Mouse (Mus musculus): ENCODE data around the gene Gm10271. TPM values are rescaled to one million over a fixed set of nuclear protein-coding genes. Genes with fewer than 3 reads are reported as not detected.

Gm10271 gene
- polyA plus RNA-seq (2014; fragmentation: Nextera tagmentation; extraction: Ambion mirVana): not detected in 2 replicates

GRCm38 (mm10) chr10:116972509-116972908, at the start of gene Gm10271:
Gm10271 (minus strand) TSS chr10:116972609.
- Histone ChIP-seq H3K4me1 (ENCODE audit: control insufficient read depth, insufficient read depth, low read length) (no peaks in the 10 kb centered on the region), H3K9me3 (ENCODE audit: control insufficient read depth, low read depth, low read length) (no peaks in the 10 kb centered on the region), H3K4me3 (ENCODE audit: low read depth, low read length) (no peak within 1 kb of the TSS), H3K36me3 (ENCODE audit: control insufficient read depth, insufficient read depth, low read length) (no peaks in the 10 kb centered on the region), H3K27ac (ENCODE audit: low read length) (no peak within 1 kb of the TSS), H3K27me3 (ENCODE audit: control insufficient read depth, insufficient read depth, low read length) (no peaks in the 10 kb centered on the region), H3K4me2 (replicated peaks; ENCODE audit: low read depth, low read length) (no peak within 1 kb of the TSS), H3K9ac (replicated peaks; ENCODE audit: low read depth, low read length) (no peak within 1 kb of the TSS)
- 96% methylated on average over 6 of the region's 6 CpGs for WGBS
- ATAC-seq (ENCODE audit: insufficient number of reproducible peaks, insufficient read depth, low FRiP score, low read depth): no peak

DNA sequence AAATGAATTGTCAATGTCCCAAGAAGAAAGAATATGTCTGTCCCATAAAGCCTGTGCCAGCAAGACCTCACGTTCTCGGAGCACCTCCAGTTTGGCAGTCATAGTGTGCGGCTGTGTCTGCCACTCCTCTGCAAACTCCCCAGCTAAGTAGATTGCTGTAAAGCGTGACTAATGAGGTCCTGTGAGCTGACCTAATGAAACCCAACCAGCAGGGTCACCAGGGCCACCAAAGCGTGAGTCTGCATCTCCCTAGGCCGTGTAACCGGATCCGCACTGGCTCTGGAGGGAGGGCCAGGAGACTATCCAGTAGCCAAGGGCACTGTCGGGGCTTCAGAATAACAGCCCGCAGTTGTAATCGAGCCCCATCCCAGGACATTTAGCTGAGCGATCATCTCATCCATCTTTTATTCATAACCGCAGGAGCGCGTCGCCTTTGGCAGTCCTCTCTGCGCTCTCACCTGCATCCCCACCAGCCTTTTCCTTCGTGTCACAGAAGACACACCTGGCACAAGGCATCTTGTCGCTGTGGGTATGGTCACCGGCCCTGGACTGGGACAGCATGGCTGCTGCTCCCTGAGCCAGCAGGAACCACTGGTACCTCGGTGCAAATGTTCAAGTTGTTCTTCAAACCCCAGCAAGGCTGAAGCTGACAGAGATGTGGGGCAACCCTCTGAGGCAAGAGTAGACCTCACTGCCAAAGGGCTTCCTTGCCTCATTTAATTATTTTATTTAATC, 48.8 kb upstream of the Gm10271 start:
- Histone ChIP-seq H3K27ac (ENCODE audit: low read length) (no peak overlapping the region), H3K9me3 (ENCODE audit: control insufficient read depth, low read depth, low read length) (no peaks in the 10 kb centered on the region), H3K27me3 (ENCODE audit: control insufficient read depth, insufficient read depth, low read length) (0 out of 2 replicates have a peak, but pooled peaks cover 5% of the 10 kb centered on the region), H3K4me2 (replicated peaks; ENCODE audit: low read depth, low read length) (no peak overlapping the region), H3K4me3 (ENCODE audit: low read depth, low read length) (no peak overlapping the region), H3K9ac (replicated peaks; ENCODE audit: low read depth, low read length) (no peak overlapping the region), H3K36me3 (ENCODE audit: control insufficient read depth, insufficient read depth, low read length) (no peaks in the 10 kb centered on the region), H3K4me1 (ENCODE audit: control insufficient read depth, insufficient read depth, low read length) (no peaks in the 10 kb centered on the region)
- no peak for ATAC-seq (ENCODE audit: insufficient number of reproducible peaks, insufficient read depth, low FRiP score, low read depth)
- 21% methylated on average over 21 of the region's 21 CpGs for WGBS

- 70% methylated on average over 7 of the region's 7 CpGs for WGBS
- no peak overlapping the region for H3K9ac ChIP-seq (replicated peaks; ENCODE audit: low read depth, low read length)
- H3K4me1 ChIP-seq (ENCODE audit: control insufficient read depth, insufficient read depth, low read length): peaks cover 3% of the 10 kb centered on the region; the same call in 1 of the 2 replicates
- H3K27me3 ChIP-seq (ENCODE audit: control insufficient read depth, insufficient read depth, low read length): no peaks in the 10 kb centered on the region
- no peaks in the 10 kb centered on the region for H3K36me3 ChIP-seq (ENCODE audit: control insufficient read depth, insufficient read depth, low read length)
- ATAC-seq (ENCODE audit: insufficient number of reproducible peaks, insufficient read depth, low FRiP score, low read depth): no peak
- no peak overlapping the region for H3K4me3 ChIP-seq (ENCODE audit: low read depth, low read length)
- H3K4me2 ChIP-seq (replicated peaks; ENCODE audit: low read depth, low read length): no peak overlapping the region
- H3K27ac ChIP-seq (ENCODE audit: low read length): no peak overlapping the region
- no peaks in the 10 kb centered on the region for H3K9me3 ChIP-seq (ENCODE audit: control insufficient read depth, low read depth, low read length)
These were observed 46.0 kb upstream of the Gm10271 start for GRCm38 (mm10) chr10:117018281-117018840.

DNA sequence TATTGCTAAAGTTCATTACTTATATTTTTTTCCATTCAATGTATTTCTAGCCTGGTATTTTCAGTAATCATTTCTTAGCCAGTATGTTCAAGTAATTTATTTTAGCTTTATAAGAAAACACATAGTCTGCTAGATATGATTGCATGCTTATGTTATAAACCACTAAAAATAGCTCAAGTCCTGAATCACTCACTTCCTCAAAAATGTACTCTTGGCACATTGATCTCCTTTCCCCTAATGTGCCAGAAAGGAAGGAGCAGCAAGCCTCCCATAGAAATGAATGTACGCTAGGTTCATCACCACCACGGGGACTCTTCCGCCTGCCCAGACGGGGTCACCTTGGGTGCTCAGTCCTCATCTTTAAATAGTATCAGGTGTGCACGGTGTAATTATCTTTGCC, 42.2 kb upstream of the Gm10271 start:
- Histone ChIP-seq H3K4me3 (ENCODE audit: low read depth, low read length) (no peak overlapping the region), H3K27me3 (ENCODE audit: control insufficient read depth, insufficient read depth, low read length) (no peaks in the 10 kb centered on the region), H3K9ac (replicated peaks; ENCODE audit: low read depth, low read length) (no peak overlapping the region), H3K36me3 (ENCODE audit: control insufficient read depth, insufficient read depth, low read length) (no peaks in the 10 kb centered on the region), H3K9me3 (ENCODE audit: control insufficient read depth, low read depth, low read length) (no peaks in the 10 kb centered on the region), H3K27ac (ENCODE audit: low read length) (no peak overlapping the region), H3K4me1 (ENCODE audit: control insufficient read depth, insufficient read depth, low read length) (peaks cover 3% of the 10 kb centered on the region; the same call in 1 of the 2 replicates), H3K4me2 (replicated peaks; ENCODE audit: low read depth, low read length) (no peak overlapping the region)
- ATAC-seq (ENCODE audit: insufficient number of reproducible peaks, insufficient read depth, low FRiP score, low read depth): peak; percentile 33; the same call in 1 of the 2 replicates
- WGBS: 77% methylated on average over 5 of the region's 5 CpGs

DNA sequence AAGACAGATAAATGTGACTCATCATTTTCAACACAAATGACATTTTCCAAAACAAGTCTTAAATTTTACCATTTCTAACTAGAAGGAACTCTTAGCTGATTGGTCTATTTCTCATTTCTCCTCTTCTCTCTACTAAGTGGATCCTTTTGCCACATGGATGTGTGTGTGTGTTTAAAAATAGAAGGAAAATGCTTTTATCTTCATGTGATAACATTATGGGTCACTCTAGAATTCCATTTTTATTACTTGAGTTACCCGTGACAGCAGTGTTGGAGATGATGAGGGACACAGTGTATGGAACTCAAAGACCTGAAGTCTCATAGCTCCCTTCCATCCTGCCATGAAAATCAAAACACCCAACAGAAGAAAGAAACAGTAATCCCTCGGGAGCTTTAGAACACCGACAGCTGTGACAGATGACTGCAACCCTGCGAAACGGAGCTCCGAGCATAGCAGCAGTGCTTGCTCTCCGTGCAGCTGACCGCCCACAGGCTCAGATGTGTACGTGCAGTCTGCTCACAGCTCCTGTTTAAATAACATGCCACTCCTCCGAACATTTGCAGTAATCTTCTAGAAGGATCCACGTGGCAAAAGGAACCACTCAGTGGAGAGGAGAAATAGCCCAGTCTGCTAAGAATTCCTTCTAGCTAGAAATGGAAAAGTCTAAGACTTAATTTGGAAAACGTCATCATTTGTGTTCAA, 41.4 kb upstream of the Gm10271 start:
- H3K4me2 ChIP-seq (replicated peaks; ENCODE audit: low read depth, low read length): peak overlapping the region; percentile 19; the same call in 1 of the 2 replicates
- no peak overlapping the region for H3K9ac ChIP-seq (replicated peaks; ENCODE audit: low read depth, low read length)
- H3K36me3 ChIP-seq (ENCODE audit: control insufficient read depth, insufficient read depth, low read length): no peaks in the 10 kb centered on the region
- peak; percentile 90 for ATAC-seq (ENCODE audit: insufficient number of reproducible peaks, insufficient read depth, low FRiP score, low read depth)
- H3K27ac ChIP-seq (ENCODE audit: low read length): no peak overlapping the region
- peaks cover 3% of the 10 kb centered on the region; the same call in 1 of the 2 replicates for H3K4me1 ChIP-seq (ENCODE audit: control insufficient read depth, insufficient read depth, low read length)
- no peaks in the 10 kb centered on the region for H3K9me3 ChIP-seq (ENCODE audit: control insufficient read depth, low read depth, low read length)
- WGBS: 6% methylated on average over 12 of the region's 12 CpGs
- no peaks in the 10 kb centered on the region for H3K27me3 ChIP-seq (ENCODE audit: control insufficient read depth, insufficient read depth, low read length)
- no peak overlapping the region for H3K4me3 ChIP-seq (ENCODE audit: low read depth, low read length)

DNA sequence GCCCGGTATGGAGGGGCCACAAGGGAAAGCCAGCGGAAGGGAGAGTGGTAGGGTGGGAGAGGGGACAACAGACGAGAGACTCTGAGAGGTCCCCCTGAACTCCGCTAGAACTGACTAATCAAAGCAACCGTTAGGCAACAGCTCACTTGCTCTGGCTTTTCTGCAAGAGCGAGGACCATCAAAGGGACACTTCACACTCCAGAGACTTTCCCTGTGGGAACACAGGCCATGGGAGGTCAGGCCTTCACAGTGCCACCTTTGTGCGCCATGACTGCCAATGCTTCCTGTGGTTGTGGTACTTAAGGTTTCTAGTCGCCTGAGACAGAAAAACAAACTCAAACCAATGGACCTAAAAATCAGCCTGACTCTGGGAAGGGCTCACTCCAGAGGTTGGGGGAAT, 38.6 kb upstream of the Gm10271 start:
- no peak overlapping the region for H3K4me2 ChIP-seq (replicated peaks; ENCODE audit: low read depth, low read length)
- H3K27ac ChIP-seq (ENCODE audit: low read length): no peak overlapping the region
- no peaks in the 10 kb centered on the region for H3K9me3 ChIP-seq (ENCODE audit: control insufficient read depth, low read depth, low read length)
- WGBS: 75% methylated on average over 8 of the region's 8 CpGs
- no peaks in the 10 kb centered on the region for H3K27me3 ChIP-seq (ENCODE audit: control insufficient read depth, insufficient read depth, low read length)
- H3K9ac ChIP-seq (replicated peaks; ENCODE audit: low read depth, low read length): no peak overlapping the region
- H3K36me3 ChIP-seq (ENCODE audit: control insufficient read depth, insufficient read depth, low read length): no peaks in the 10 kb centered on the region
- no peak for ATAC-seq (ENCODE audit: insufficient number of reproducible peaks, insufficient read depth, low FRiP score, low read depth)
- no peak overlapping the region for H3K4me3 ChIP-seq (ENCODE audit: low read depth, low read length)
- peaks cover 3% of the 10 kb centered on the region; the same call in 1 of the 2 replicates for H3K4me1 ChIP-seq (ENCODE audit: control insufficient read depth, insufficient read depth, low read length)

DNA sequence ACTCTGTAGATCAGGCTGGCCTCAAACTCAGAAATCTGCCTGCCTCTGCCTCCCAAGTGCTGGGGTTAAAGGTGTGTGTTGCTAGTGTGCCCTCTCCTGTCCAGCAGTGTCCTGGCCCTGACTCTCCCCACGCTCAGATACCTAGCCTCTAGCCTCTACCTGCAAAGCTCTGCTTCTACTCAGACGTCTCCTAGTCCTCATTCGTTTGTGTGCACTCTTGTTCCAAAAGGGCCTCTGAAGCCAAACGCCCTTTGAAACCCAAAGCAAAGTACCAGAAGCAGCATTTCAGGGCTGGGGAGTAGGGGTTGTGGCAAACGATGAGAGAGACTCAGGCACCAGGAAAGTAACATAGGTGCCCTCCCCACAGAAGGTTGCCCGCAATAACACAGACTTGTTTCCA, 37.3 kb upstream of the Gm10271 start:
- Histone ChIP-seq H3K4me1 (ENCODE audit: control insufficient read depth, insufficient read depth, low read length) (peaks cover 3% of the 10 kb centered on the region; the same call in 1 of the 2 replicates), H3K4me2 (replicated peaks; ENCODE audit: low read depth, low read length) (no peak overlapping the region), H3K9me3 (ENCODE audit: control insufficient read depth, low read depth, low read length) (no peaks in the 10 kb centered on the region), H3K4me3 (ENCODE audit: low read depth, low read length) (no peak overlapping the region), H3K36me3 (ENCODE audit: control insufficient read depth, insufficient read depth, low read length) (no peaks in the 10 kb centered on the region), H3K27ac (ENCODE audit: low read length) (no peak overlapping the region), H3K9ac (replicated peaks; ENCODE audit: low read depth, low read length) (no peak overlapping the region), H3K27me3 (ENCODE audit: control insufficient read depth, insufficient read depth, low read length) (no peaks in the 10 kb centered on the region)
- WGBS: 83% methylated on average over 6 of the region's 6 CpGs
- ATAC-seq (ENCODE audit: insufficient number of reproducible peaks, insufficient read depth, low FRiP score, low read depth): no peak

DNA sequence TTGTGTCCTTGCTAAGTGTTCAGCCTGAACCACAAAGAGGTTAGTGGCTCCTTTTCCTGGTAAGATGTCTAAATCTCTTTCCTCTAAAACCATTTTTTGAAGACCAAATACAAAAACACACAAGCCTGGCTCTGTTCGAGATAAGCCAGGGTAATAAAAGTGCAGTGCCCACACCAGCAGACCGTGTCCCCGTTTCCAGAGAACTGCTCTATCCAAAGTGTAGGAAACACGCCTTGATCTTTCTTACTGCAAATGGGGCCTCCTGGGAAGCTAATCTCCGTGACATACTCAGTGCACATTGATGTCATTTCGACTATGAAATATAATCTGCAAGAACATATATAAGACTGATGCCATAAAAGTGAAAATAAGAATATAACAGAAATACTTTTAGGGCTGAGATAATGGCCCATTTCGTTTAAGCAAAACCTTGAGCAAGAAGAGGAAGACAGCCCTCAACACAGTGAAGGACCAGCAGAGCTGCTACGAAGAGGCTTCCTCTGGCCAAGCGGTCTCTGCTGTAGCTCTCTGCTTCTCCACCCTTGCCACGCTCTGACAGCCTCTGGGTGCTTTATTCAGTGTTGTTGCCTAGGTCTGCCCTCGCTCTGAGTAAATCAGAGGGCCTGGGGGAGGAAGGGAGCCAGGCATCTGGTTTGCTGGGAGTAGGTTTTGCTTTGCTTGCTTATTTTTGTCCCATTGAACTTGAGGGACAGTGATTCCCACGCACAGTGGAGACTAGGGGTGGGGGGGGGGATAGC, 33.5 kb upstream of the Gm10271 start:
- H3K9ac ChIP-seq (replicated peaks; ENCODE audit: low read depth, low read length): no peak overlapping the region
- no peak overlapping the region for H3K4me3 ChIP-seq (ENCODE audit: low read depth, low read length)
- H3K4me1 ChIP-seq (ENCODE audit: control insufficient read depth, insufficient read depth, low read length): no peaks in the 10 kb centered on the region
- 64% methylated on average over 12 of the region's 12 CpGs for WGBS
- H3K36me3 ChIP-seq (ENCODE audit: control insufficient read depth, insufficient read depth, low read length): no peaks in the 10 kb centered on the region
- H3K27ac ChIP-seq (ENCODE audit: low read length): no peak overlapping the region
- no peaks in the 10 kb centered on the region for H3K27me3 ChIP-seq (ENCODE audit: control insufficient read depth, insufficient read depth, low read length)
- H3K4me2 ChIP-seq (replicated peaks; ENCODE audit: low read depth, low read length): no peak overlapping the region
- no peak for ATAC-seq (ENCODE audit: insufficient number of reproducible peaks, insufficient read depth, low FRiP score, low read depth)
- H3K9me3 ChIP-seq (ENCODE audit: control insufficient read depth, low read depth, low read length): no peaks in the 10 kb centered on the region
